Mouse (Mus musculus) heart, postnatal 0 days (tissue): ENCODE results near the gene Psmg3.

Source experiments
- CTCF ChIP-seq: IDR thresholded peaks from 2 replicates; pipeline ENCODE4 v1.5.1; 2016; ENCODE audit warnings: antibody characterized with exemption, control low read depth, low read depth
- EP300 ChIP-seq: IDR thresholded peaks from 2 replicates; pipeline ENCODE4 v1.6.1; 2016; ENCODE audit warnings: antibody characterized with exemption, low read depth

DNA sequence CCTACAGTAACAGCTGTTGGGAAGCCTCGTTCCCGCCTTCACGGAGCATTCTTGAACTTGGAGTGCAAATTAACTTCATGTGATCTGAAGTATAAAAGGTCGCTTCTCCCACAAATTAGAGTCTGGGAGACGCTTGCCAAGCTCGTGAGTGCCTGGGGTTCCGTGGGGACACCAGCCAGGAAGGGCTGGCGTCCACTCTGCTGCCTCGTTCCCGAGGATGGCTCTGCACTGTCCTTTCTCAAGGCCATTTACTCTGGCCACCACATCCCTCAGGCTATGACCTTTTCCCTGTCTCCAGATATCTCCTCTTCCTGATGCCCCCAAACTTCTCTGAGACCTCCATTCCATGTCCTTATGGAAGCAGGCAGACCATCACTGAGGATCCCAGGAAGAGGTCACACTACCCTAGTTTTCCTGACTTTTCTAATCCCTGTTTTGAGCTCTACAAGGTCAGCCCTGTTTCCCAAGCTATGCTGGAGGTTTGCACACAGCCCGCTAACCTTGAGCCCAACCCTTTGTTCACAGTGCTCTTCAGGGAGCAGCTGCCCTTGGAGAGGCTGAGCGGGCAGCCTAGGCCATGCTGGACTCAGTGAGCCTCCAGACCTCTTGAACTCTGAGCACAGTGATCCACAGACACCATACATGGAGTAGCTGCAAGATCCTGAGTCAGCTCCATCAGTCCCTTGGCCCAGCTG is 23.1 kb upstream of the Psmg3 start:
- TF ChIP-seq CTCF (no peak), EP300 (no peak)
